Mouse (Mus musculus) megakaryocyte, embryonic 14.5 days (primary cell): Measurements from ENCODE around the gene Cyp1a2. TPM values are rescaled to one million over a fixed set of nuclear protein-coding genes. Genes with fewer than 3 reads are reported as not detected.
A peak's percentile ranks its signal among the peaks of the same experiment; 100 is the strongest.

Experiments used
- H3K27me3 ChIP-seq: replicated peaks from 2 replicates; pipeline ENCODE3; 2012; ENCODE audit warnings: inconsistent platforms
- H3K36me3 ChIP-seq: replicated peaks from 2 replicates; pipeline ENCODE3; 2012; ENCODE audit warnings: low read length, inconsistent platforms, mixed read lengths
- H3K4me1 ChIP-seq: 2 replicates; pipeline ENCODE4 v1.6.1; 2012; ENCODE audit warnings: inconsistent platforms
- H3K4me3 ChIP-seq: replicated peaks from 2 replicates; pipeline ENCODE3; 2012; ENCODE audit warnings: moderate library complexity, mild to moderate bottlenecking, inconsistent platforms
- H3K9me3 ChIP-seq: 2 replicates; pipeline ENCODE4 v1.6.1; 2012; ENCODE audit warnings: inconsistent platforms
- FLI1 ChIP-seq: IDR thresholded peaks from 2 replicates; pipeline ENCODE4 v1.6.1; 2012; ENCODE audit warnings: low read length, inconsistent platforms, mixed read lengths
- GATA1 ChIP-seq: IDR thresholded peaks from 3 replicates; pipeline ENCODE4 v1.6.1; 2012; ENCODE audit warnings: mixed read lengths, low read length, inconsistent platforms, borderline replicate concordance
- polyA plus RNA-seq: library from polyadenylated mRNA; stranded (reverse); fragments of >175 nt; gene quantifications from 2 replicates; pipeline ENCODE4 v1.2.3, GENCODE M21; 2012; ENCODE audit warnings: low replicate concordance; ENCODE audit not compliant: insufficient read depth

The Cyp1a2 gene
- polyA plus RNA-seq, 1 experiment: not detected

GRCm38 (mm10) chr9:57708068-57708719 is 24.7 kb upstream of the Cyp1a2 start, which contains the start of gene Edc3:
Gene Edc3, plus strand, starts transcription at chr9:57708540.
- Histone ChIP-seq H3K4me1 (peaks cover 35% of the 10 kb centered on the region), H3K4me3 (peak within 1 kb of the TSS; percentile 99)

DNA sequence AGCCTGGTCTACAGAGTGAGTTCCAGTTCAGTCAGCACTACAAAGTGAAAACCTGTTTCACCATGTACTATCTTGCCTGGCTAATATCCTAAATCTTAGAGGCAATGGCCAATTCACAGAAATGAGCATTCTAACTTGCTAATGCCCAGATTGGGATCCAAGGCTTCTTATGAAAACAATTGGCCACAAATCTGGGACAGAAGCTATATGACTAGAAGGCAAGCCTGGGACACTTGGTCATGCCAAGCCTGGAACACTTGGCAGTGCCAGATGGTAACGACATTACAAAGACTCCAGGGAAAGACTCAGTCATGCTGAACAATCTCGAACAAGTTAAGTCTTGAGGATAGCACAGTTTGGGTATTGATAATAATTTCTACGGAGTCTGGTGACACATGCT is 23.0 kb upstream of the Cyp1a2 start:
- H3K4me1 ChIP-seq: peaks cover 36% of the 10 kb centered on the region
- peaks cover 11% of the 10 kb centered on the region for H3K27me3 ChIP-seq
- H3K36me3 ChIP-seq: peaks cover 4% of the 10 kb centered on the region
- H3K9me3 ChIP-seq: no peaks in the 10 kb centered on the region; the same call in 1 of the 2 replicates
- H3K4me3 ChIP-seq: no peak overlapping the region
- TF ChIP-seq GATA1: no peak

More at GRCm38 (mm10) chr9:57708068-57708719, 24.7 kb upstream of the Cyp1a2 start, which contains the start of gene Edc3:
- H3K27me3 ChIP-seq: no peaks in the 10 kb centered on the region
- H3K9me3 ChIP-seq: no peaks in the 10 kb centered on the region; the same call in 1 of the 2 replicates
- peaks cover 17% of the 10 kb centered on the region for H3K36me3 ChIP-seq
- TF ChIP-seq FLI1: peak; percentile 78
- TF ChIP-seq GATA1: no peak

GRCm38 (mm10) chr9:57698466-57699150 is 15.1 kb upstream of the Cyp1a2 start:
- TF ChIP-seq FLI1: no peak
- TF ChIP-seq GATA1: no peak
- peaks cover 67% of the 10 kb centered on the region for H3K27me3 ChIP-seq

DNA sequence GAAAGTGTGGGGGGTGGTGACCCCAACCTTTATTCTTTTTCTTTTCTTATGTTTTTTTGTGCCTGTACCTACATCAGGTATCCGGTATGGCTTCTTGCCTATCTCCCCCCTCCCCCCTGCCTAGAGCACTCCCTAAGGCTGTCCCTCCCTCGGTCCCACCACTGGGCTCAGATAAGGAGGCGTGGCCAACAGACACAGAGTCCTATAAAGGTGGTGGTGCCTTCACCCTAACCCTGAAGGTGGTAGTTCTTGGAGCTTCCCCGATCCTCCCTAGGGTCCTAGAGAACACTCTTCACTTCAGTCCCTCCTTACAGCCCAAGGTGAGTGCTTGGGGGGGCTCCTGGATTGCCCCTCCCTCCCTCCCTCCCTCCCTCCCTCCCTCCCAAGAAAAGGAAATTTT is 13.9 kb upstream of the Cyp1a2 start:
- peaks cover 70% of the 10 kb centered on the region for H3K27me3 ChIP-seq
- H3K36me3 ChIP-seq: no peaks in the 10 kb centered on the region
- no peaks in the 10 kb centered on the region for H3K9me3 ChIP-seq
- H3K4me1 ChIP-seq: peaks cover 77% of the 10 kb centered on the region
- no peak overlapping the region for H3K4me3 ChIP-seq
- no peak for TF ChIP-seq FLI1
- TF ChIP-seq GATA1: no peak

More at GRCm38 (mm10) chr9:57698466-57699150, 15.1 kb upstream of the Cyp1a2 start:
- Histone ChIP-seq H3K36me3 (no peaks in the 10 kb centered on the region), H3K4me3 (no peak overlapping the region), H3K9me3 (no peaks in the 10 kb centered on the region), H3K4me1 (peaks cover 67% of the 10 kb centered on the region)

- H3K36me3 ChIP-seq: no peaks in the 10 kb centered on the region
- H3K9me3 ChIP-seq: no peaks in the 10 kb centered on the region
- no peak for TF ChIP-seq GATA1
- TF ChIP-seq FLI1: no peak
- H3K4me3 ChIP-seq: peak overlapping the region; percentile 84
- H3K4me1 ChIP-seq: peaks cover 77% of the 10 kb centered on the region
- peaks cover 71% of the 10 kb centered on the region for H3K27me3 ChIP-seq
Measured at GRCm38 (mm10) chr9:57696380-57697285, 13.1 kb upstream of the Cyp1a2 start.

GRCm38 (mm10) chr9:57694108-57694507 is 10.6 kb upstream of the Cyp1a2 start:
- TF ChIP-seq GATA1 (no peak), FLI1 (no peak)
- Histone ChIP-seq H3K36me3 (no peaks in the 10 kb centered on the region), H3K4me3 (no peak overlapping the region), H3K27me3 (peaks cover 56% of the 10 kb centered on the region), H3K9me3 (no peaks in the 10 kb centered on the region), H3K4me1 (peaks cover 74% of the 10 kb centered on the region)

GRCm38 (mm10) chr9:57688606-57689005 is 5.1 kb upstream of the Cyp1a2 start:
- Histone ChIP-seq H3K27me3 (peaks cover 17% of the 10 kb centered on the region), H3K36me3 (no peaks in the 10 kb centered on the region), H3K4me1 (peaks cover 67% of the 10 kb centered on the region), H3K4me3 (no peak overlapping the region), H3K9me3 (no peaks in the 10 kb centered on the region)
- TF ChIP-seq GATA1 (no peak), FLI1 (no peak)

GRCm38 (mm10) chr9:57688158-57688557 is 4.7 kb upstream of the Cyp1a2 start:
- Histone ChIP-seq H3K27me3 (peaks cover 21% of the 10 kb centered on the region), H3K4me1 (peaks cover 64% of the 10 kb centered on the region), H3K4me3 (no peak overlapping the region), H3K9me3 (no peaks in the 10 kb centered on the region), H3K36me3 (no peaks in the 10 kb centered on the region)
- no peak for TF ChIP-seq GATA1

DNA sequence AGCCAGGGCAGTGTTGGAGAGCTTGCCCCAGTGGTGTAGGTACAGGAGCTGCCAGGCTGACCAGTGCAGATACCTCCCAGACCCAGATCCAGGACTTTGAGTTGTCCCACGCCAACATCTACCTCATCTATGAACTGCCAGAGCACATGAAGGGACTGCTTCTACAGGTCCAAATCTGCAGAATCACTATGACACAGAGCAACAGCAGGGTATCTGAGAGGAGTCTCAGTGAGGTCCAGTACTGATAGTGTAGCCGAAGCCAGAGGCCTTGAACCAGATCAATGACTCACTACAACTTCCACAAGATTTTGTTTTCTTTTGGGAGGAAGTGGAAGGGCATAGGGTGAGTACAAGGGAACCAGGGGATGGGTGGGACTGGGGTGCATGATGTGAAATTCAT is 4.2 kb upstream of the Cyp1a2 start, which contains the start of gene Cyp1a1:
Gene Cyp1a1, plus strand, starts transcription at position 178 of the 400 bp plus-strand sequence.
- Histone ChIP-seq H3K36me3 (no peaks in the 10 kb centered on the region), H3K4me1 (peaks cover 60% of the 10 kb centered on the region), H3K4me3 (peak within 1 kb of the TSS; percentile 52), H3K27me3 (peaks cover 19% of the 10 kb centered on the region), H3K9me3 (no peaks in the 10 kb centered on the region)
- no peak for TF ChIP-seq GATA1
- no peak for TF ChIP-seq FLI1
